Mouse (Mus musculus): ENCODE measurements at regions not wholly inside any gene's neighbourhood (a gene's known extent, or its start where the extent isn't known, plus 50 kb on each side); places are given as distances from the start of the nearest gene placed in this dataset.

DNA sequence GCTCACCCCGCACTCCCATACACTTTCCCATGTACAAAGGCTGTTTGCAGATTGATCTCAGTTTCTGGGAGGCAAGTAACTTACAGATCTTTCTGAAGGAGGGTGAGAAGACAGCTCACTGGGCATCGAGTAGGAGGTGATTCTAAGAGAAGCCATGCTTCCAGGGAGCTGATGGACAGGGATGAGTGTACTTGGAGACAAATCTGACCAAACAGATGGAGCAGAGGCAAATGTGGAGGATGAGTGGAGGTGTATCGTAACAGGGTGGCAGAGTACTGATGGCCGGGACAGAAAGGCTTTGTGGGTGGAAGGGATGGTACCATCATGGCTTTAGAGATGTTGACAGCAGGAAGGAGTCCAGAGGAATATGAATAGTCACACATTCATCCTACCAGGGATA is 212.4 kb downstream of the Fam84a start:
- no peak for TF ChIP-seq CTCF (IDR thresholded peaks at IDR 0.05; ENCODE audit: insufficient read depth, low read length)
- TF ChIP-seq POLR2A (IDR thresholded peaks at IDR 0.05; ENCODE audit: borderline replicate concordance, extremely low read depth, low read depth, low read length): no peak
